Mouse (Mus musculus): ENCODE results near the gene Ppil1. TPM values are rescaled to one million over a fixed set of nuclear protein-coding genes. Genes with fewer than 3 reads are reported as not detected.

Gene Ppil1
- 9.9 TPM for total RNA-seq (2023)

DNA sequence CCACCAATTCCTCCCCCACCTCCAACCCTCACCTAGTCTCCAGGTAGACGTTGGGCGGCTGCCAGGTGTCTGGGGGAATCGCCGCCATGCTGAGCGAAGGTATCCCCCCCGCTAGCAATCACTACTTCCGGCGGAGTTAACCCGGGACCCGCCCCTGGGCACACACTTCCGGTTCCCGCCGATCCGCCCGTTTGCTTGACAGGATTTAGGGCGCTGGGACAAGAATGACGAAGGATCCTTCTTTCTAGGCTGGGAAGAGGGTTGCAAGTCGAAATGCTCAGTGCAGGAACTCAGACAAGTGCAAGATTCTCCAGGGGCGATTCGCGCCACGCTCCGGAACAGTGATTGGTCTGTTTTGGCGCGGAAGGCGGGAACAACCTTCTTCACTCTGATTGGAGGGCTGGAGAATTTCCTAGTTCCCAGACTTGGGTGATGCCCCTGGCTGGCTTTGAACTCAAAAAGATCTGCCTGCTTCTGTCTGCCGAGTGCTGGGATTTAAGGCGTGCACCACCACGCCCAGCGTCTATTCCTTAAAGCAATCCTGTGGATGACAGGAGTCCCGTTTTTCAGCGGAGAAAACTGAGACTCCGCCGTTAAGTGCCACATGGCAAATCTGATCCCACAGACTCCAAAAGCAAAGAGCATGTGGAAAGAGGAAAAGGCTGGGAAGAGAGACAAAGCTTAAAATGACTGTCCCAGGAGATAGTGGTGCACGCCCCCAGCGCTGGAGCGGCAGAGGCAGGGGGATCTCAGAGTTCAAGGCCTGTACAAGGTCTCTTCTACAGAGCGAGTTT, at the start of gene Ppil1:
Gene Ppil1 (minus strand): TSS at position 347 of the 794 bp plus-strand sequence.

DNA sequence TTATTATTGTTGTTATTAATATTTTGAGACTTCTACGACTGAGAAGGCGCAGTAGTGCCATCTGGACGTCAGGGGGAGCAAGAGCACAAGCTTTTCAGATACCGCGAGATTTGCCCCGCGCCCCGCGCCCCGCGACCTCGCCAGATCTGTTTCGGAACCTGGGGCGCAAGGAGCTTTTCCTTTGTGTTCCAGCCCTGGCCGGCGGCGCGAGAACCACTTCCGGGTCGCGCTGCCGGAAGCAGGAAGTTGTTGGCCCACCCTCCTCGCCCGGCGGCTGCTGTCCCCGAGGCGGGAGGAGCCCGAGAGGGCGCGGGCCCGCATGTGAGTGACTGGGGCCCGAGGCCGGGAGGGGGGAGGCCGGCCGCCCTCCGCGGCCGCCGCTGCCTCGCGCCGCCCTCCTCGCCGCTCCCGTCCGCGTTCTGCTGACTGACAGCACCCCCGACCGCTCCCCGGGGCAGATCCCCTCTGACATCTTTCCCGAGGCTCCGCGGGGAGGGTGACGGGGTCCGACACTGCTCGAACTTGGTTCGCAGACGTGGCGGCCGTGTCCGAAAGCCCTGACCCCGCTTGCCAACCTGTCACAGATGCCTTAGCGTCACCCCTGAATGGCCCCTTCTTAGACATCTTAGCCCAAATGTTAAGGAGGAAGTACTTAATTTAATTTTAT, 4.8 kb upstream of the Ppil1 start, which contains the start of gene BC004004:
Gene BC004004 (plus strand): TSS at position 107 of the 667 bp plus-strand sequence.

GRCm38 (mm10) chr17:29237772-29238420, 26.1 kb downstream of the Ppil1 start, which contains the start of gene Cpne5:
Gene Cpne5, minus strand, starts transcription at chr17:29238167.

Other genes with a start within 250 kb of the Ppil1 start
- 492 TPM for gene Srsf3, start 231.6 kb downstream of the Ppil1 start, total RNA-seq (2023)
- 7.8 TPM for gene Cdkn1a, start 173.2 kb downstream of the Ppil1 start, total RNA-seq (2023)
- 1.3 TPM for gene Rab44, start 150.0 kb downstream of the Ppil1 start, total RNA-seq (2023)
- 0.32 TPM for gene Cpne5, start 26.0 kb downstream of the Ppil1 start, total RNA-seq (2023)
- 54.7 TPM for gene BC004004, start 4.6 kb upstream of the Ppil1 start, total RNA-seq (2023)
- 0.26 TPM for gene Pi16, start 53.5 kb upstream of the Ppil1 start, total RNA-seq (2023)
- 45.0 TPM for gene Mtch1, start 83.7 kb upstream of the Ppil1 start, total RNA-seq (2023)
- gene Fgd2, start 96.7 kb upstream of the Ppil1 start, total RNA-seq (2023) = 29.9 TPM
- gene Pim1, start 226.6 kb upstream of the Ppil1 start, total RNA-seq (2023) = 557 TPM